Mouse (Mus musculus) stomach, embryonic 14.5 days (tissue): ENCODE results near the gene Acot6. TPM values are rescaled to one million over a fixed set of nuclear protein-coding genes. Genes with fewer than 3 reads are reported as not detected.
"Not testable (repeated sequence)": the region's sequence is repeated elsewhere in the genome, so short reads cannot be mapped to it uniquely, and the experiment has no call there.

Experiments
- ATAC-seq: fragments of 200-750 bp; cut with Nextera tagmentation; 2 replicates; pipeline ENCODE4 v1.8.0; 2017; ENCODE audit warnings: low read depth, moderate TSS enrichment; ENCODE audit not compliant: insufficient number of reproducible peaks, insufficient read depth, low FRiP score
- H3K27ac ChIP-seq: fragments of 300-500 bp; sonication (generic); 2 replicates; pipeline ENCODE4 v1.5.1; 2014; ENCODE audit warnings: mild to moderate bottlenecking, low read length, moderate library complexity, mixed read lengths
- H3K27me3 ChIP-seq: fragments of 300-500 bp; sonication (generic); 2 replicates; pipeline ENCODE4 v1.6.1; 2014; ENCODE audit warnings: low read length, control low read depth, mixed read lengths; ENCODE audit not compliant: control insufficient read depth, insufficient read depth
- H3K36me3 ChIP-seq: fragments of 300-500 bp; sonication (generic); 2 replicates; pipeline ENCODE4 v1.6.1; 2014; ENCODE audit warnings: mild to moderate bottlenecking, control low read depth, low read length, moderate library complexity, mixed read lengths; ENCODE audit not compliant: control insufficient read depth, insufficient read depth
- H3K4me1 ChIP-seq: fragments of 300-500 bp; sonication (generic); 2 replicates; pipeline ENCODE4 v1.6.1; 2014; ENCODE audit warnings: low read length, control low read depth, mixed read lengths; ENCODE audit not compliant: control insufficient read depth, insufficient read depth
- H3K4me2 ChIP-seq: fragments of 300-500 bp; sonication (generic); replicated peaks from 2 replicates; pipeline ENCODE4 v1.6.1; 2014; ENCODE audit warnings: low read depth, low read length, control low read depth
- H3K4me3 ChIP-seq: fragments of 300-500 bp; sonication (generic); 2 replicates; pipeline ENCODE4 v1.5.1; 2014; ENCODE audit warnings: low read depth, low read length, control low read depth
- H3K9ac ChIP-seq: fragments of 300-500 bp; sonication (generic); replicated peaks from 2 replicates; pipeline ENCODE4 v1.6.1; 2014; ENCODE audit warnings: low read depth, mild to moderate bottlenecking, control low read depth, low read length, moderate library complexity, mixed read lengths
- H3K9me3 ChIP-seq: fragments of 300-500 bp; sonication (generic); 2 replicates; pipeline ENCODE4 v1.6.1; 2016; ENCODE audit warnings: low read depth, low read length, control low read depth; ENCODE audit not compliant: control insufficient read depth
- WGBS: fragments of 180-500 bp; shearing (Covaris S2); extraction: QIAGEN DNeasy Blood & Tissue Kit; methylation state at CpG from one replicate; pipeline ENCODE4 v1.1.7; 2014; 5-methylcytosine and 5-hydroxymethylcytosine counted together
- polyA plus RNA-seq: library from polyadenylated mRNA; unstranded; fragments of >200 nt; fragmentation: Nextera tagmentation; extraction: Ambion mirVana; gene quantifications from 2 replicates; pipeline ENCODE4 v1.2.1, GENCODE M21; 2014

Acot6 gene
- polyA plus RNA-seq, 1 experiment from 2014 or later = 1.7 TPM

GRCm38 (mm10) chr12:84063228-84063627 lies 37.2 kb upstream of the Acot6 start:
- no peaks in the 10 kb centered on the region for H3K36me3 ChIP-seq
- H3K27ac ChIP-seq = no peak overlapping the region
- no peaks in the 10 kb centered on the region for H3K4me1 ChIP-seq
- H3K9ac ChIP-seq = no peak overlapping the region
- H3K4me2 ChIP-seq = no peak overlapping the region
- 69% methylated on average over 5 of the region's 5 CpGs for WGBS
- no peak overlapping the region for H3K4me3 ChIP-seq
- H3K9me3 ChIP-seq = no peaks in the 10 kb centered on the region
- H3K27me3 ChIP-seq = peaks cover 4% of the 10 kb centered on the region; the same call in 1 of the 2 replicates
- no peak for ATAC-seq

GRCm38 (mm10) chr12:84063833-84064232 lies 36.6 kb upstream of the Acot6 start:
- no peak for ATAC-seq
- Histone ChIP-seq H3K27me3 (peaks cover 9% of the 10 kb centered on the region), H3K4me2 (no peak overlapping the region), H3K9ac (no peak overlapping the region), H3K4me1 (no peaks in the 10 kb centered on the region), H3K9me3 (no peaks in the 10 kb centered on the region), H3K27ac (no peak overlapping the region), H3K36me3 (no peaks in the 10 kb centered on the region), H3K4me3 (no peak overlapping the region)
- WGBS = 52% methylated on average over 2 of the region's 2 CpGs

- Histone ChIP-seq H3K4me2 (no peak overlapping the region), H3K4me1 (no peaks in the 10 kb centered on the region), H3K27ac (no peak overlapping the region), H3K9ac (no peak overlapping the region), H3K36me3 (no peaks in the 10 kb centered on the region), H3K9me3 (no peaks in the 10 kb centered on the region), H3K4me3 (no peak overlapping the region), H3K27me3 (peaks cover 15% of the 10 kb centered on the region)
- 72% methylated on average over 8 of the region's 8 CpGs for WGBS
- no peak for ATAC-seq
These were observed 35.8 kb upstream of the Acot6 start for GRCm38 (mm10) chr12:84064621-84065020.

GRCm38 (mm10) chr12:84067752-84068151 lies 32.7 kb upstream of the Acot6 start:
- Histone ChIP-seq H3K27me3 (peaks cover 15% of the 10 kb centered on the region), H3K27ac (no peak overlapping the region), H3K4me2 (no peak overlapping the region), H3K4me1 (no peaks in the 10 kb centered on the region), H3K4me3 (no peak overlapping the region), H3K9me3 (no peaks in the 10 kb centered on the region), H3K36me3 (no peaks in the 10 kb centered on the region), H3K9ac (no peak overlapping the region)
- no peak for ATAC-seq
- WGBS = 77% methylated on average over 4 of the region's 4 CpGs

GRCm38 (mm10) chr12:84068296-84068695 lies 32.2 kb upstream of the Acot6 start:
- no peak overlapping the region for H3K4me2 ChIP-seq
- no peak overlapping the region for H3K9ac ChIP-seq
- no peak overlapping the region for H3K27ac ChIP-seq
- H3K4me1 ChIP-seq = no peaks in the 10 kb centered on the region
- no peak for ATAC-seq
- H3K27me3 ChIP-seq = peaks cover 15% of the 10 kb centered on the region
- H3K4me3 ChIP-seq = no peak overlapping the region
- WGBS = 68% methylated on average over 8 of the region's 8 CpGs
- H3K9me3 ChIP-seq = no peaks in the 10 kb centered on the region
- H3K36me3 ChIP-seq = no peaks in the 10 kb centered on the region

GRCm38 (mm10) chr12:84068986-84069385 lies 31.5 kb upstream of the Acot6 start, which contains the start of gene Acot5:
TSS of gene Acot5 (plus strand) at chr12:84069325.
- H3K36me3 ChIP-seq = no peaks in the 10 kb centered on the region
- H3K4me3 ChIP-seq = peak within 1 kb of the TSS; percentile 32
- H3K4me2 ChIP-seq = peak within 1 kb of the TSS; percentile 53
- H3K9me3 ChIP-seq = no peaks in the 10 kb centered on the region
- peaks cover 15% of the 10 kb centered on the region for H3K27me3 ChIP-seq
- H3K9ac ChIP-seq = peak within 1 kb of the TSS; percentile 14; the same call in 1 of the 2 replicates
- no peak for ATAC-seq
- H3K27ac ChIP-seq = no peak within 1 kb of the TSS
- 48% methylated on average over 9 of the region's 9 CpGs for WGBS
- H3K4me1 ChIP-seq = no peaks in the 10 kb centered on the region

GRCm38 (mm10) chr12:84069582-84069981 lies 30.9 kb upstream of the Acot6 start:
- not testable (repeated sequence) for ATAC-seq, H3K27ac ChIP-seq, H3K9me3 ChIP-seq, H3K36me3 ChIP-seq, H3K4me1 ChIP-seq
- peak overlapping the region; percentile 32 for H3K4me3 ChIP-seq
- peak overlapping the region; percentile 14; the same call in 1 of the 2 replicates for H3K9ac ChIP-seq
- WGBS = 1% methylated on average over 40 of the region's 52 CpGs
- H3K27me3 ChIP-seq = peaks cover 15% of the 10 kb centered on the region
- H3K4me2 ChIP-seq = peak overlapping the region; percentile 53

GRCm38 (mm10) chr12:84071696-84072095 lies 28.8 kb upstream of the Acot6 start:
- Histone ChIP-seq H3K9me3 (no peaks in the 10 kb centered on the region), H3K9ac (no peak overlapping the region), H3K27ac (no peak overlapping the region), H3K36me3 (no peaks in the 10 kb centered on the region), H3K27me3 (peaks cover 15% of the 10 kb centered on the region), H3K4me1 (no peaks in the 10 kb centered on the region), H3K4me3 (no peak overlapping the region), H3K4me2 (no peak overlapping the region)
- ATAC-seq = no peak
- WGBS = 92% methylated on average over 2 of the region's 2 CpGs

GRCm38 (mm10) chr12:84077371-84077990 lies 23.0 kb upstream of the Acot6 start:
- Histone ChIP-seq H3K27ac (no peak overlapping the region), H3K36me3 (no peaks in the 10 kb centered on the region), H3K4me2 (no peak overlapping the region), H3K4me3 (no peak overlapping the region), H3K9ac (no peak overlapping the region), H3K4me1 (no peaks in the 10 kb centered on the region), H3K9me3 (no peaks in the 10 kb centered on the region), H3K27me3 (no peaks in the 10 kb centered on the region)
- ATAC-seq = no peak
- WGBS = 78% methylated on average over 4 of the region's 4 CpGs
